In the genomic region with DNA sequence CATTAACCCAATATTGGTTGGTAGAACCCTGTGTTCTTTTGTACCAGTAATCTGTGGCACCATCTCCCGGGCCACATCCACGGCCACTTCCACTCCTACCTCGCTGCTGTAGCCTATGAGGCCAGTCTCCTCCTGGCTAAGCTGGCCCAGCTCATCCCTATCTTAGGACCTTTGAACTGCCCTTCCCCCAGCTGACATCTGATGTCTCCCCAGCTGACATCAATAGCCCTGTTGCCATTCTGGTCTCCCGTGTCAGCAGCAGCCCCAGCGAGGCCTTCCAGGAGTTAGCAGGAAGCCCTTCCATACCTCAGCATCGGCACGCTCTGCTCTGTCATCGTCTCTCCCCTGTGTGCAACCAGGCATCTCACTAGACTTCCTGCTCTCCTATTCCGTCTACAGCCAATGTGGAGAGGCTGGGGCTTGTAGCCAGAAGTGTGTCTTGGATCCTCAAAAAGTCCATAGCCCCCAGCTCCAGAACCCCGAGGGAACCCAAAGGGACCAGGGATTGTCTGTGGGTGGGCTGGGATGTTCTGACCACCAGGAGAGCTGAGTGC, we compare ENCODE assay signal across 17 mouse cellular contexts. TPM values are rescaled to one million over a fixed set of nuclear protein-coding genes. Genes with fewer than 3 reads are reported as not detected.
A peak's percentile ranks its signal among the peaks of the same experiment; 100 is the strongest.
DNase-seq lines count a peak whose midpoint lies in the region; ATAC-seq and TF ChIP-seq lines count a peak whose summit lies in the region.
"Had no signal": no experiment of that assay in that cellular context is flagged by ENCODE, and none has a peak within 500 bp of the region (broad histone marks: within the 10 kb centered on the region; RNA-seq: fewer than 3 reads in every experiment).

No protein-coding gene starts in this region.

- H3K36me3 ChIP-seq in intestine, postnatal 0 days (ENCODE audit: control insufficient read depth, insufficient read depth): no peaks in the 10 kb centered on the region
- no peaks in the 10 kb centered on the region for H3K36me3 ChIP-seq in intestine, embryonic 15.5 days
- H3K36me3 ChIP-seq in neural tube, embryonic 12.5 days: no peaks in the 10 kb centered on the region

- H3K4me2 ChIP-seq in intestine, postnatal 0 days (replicated peaks; ENCODE audit: low read depth): no peak overlapping the region
- H3K4me2 ChIP-seq in intestine, embryonic 15.5 days (replicated peaks): no peak overlapping the region
- no peak overlapping the region for H3K4me2 ChIP-seq in neural tube, embryonic 12.5 days (replicated peaks)

- 25% methylated on average over 10 of the region's 10 CpGs for WGBS in intestine, postnatal 0 days
- 30% methylated on average over 10 of the region's 10 CpGs for WGBS in intestine, embryonic 15.5 days
- 46% methylated on average over 10 of the region's 10 CpGs for WGBS in neural tube, embryonic 12.5 days

- H3K27me3 ChIP-seq in intestine, postnatal 0 days (replicated peaks; ENCODE audit: control insufficient read depth, insufficient read depth, low read length): no peaks in the 10 kb centered on the region
- 0 out of 2 replicates have a peak, but pooled peaks cover 3% of the 10 kb centered on the region for H3K27me3 ChIP-seq in intestine, embryonic 15.5 days (replicated peaks)
- no peaks in the 10 kb centered on the region for H3K27me3 ChIP-seq in neural tube, embryonic 12.5 days (replicated peaks)

- H3K4me1 ChIP-seq in intestine, postnatal 0 days (replicated peaks; ENCODE audit: control insufficient read depth, insufficient read depth, low read length): no peaks in the 10 kb centered on the region
- H3K4me1 ChIP-seq in intestine, embryonic 15.5 days (replicated peaks): 0 out of 2 replicates have a peak, but pooled peaks cover 4% of the 10 kb centered on the region
- H3K4me1 ChIP-seq in neural tube, embryonic 12.5 days: no peaks in the 10 kb centered on the region

- H3K27ac ChIP-seq in intestine, postnatal 0 days (ENCODE audit: low read depth, low read length): no peak overlapping the region
- H3K27ac ChIP-seq in intestine, embryonic 15.5 days: no peak overlapping the region
- H3K27ac ChIP-seq in neural tube, embryonic 12.5 days: no peak overlapping the region

- DNase-seq in embryo, embryonic 10 days (ENCODE audit: low spot score): peak; percentile 21
- no peak for DNase-seq in embryo, embryonic 9.5 days (ENCODE audit: extremely low spot score)
- DNase-seq in neural tube, embryonic 10.5 days (ENCODE audit: extremely low spot score, low spot score): no peak
- no peak for DNase-seq in adrenal gland, adult 18-20 months (ENCODE audit: low spot score in 2 of 2)
- DNase-seq: cerebellum, postnatal 10 days; kidney, adult 18-20 months; lung, postnatal 36 days; right cerebral cortex, postnatal 25 days had no signal

- TF ChIP-seq CTCF in intestine, postnatal 0 days (IDR thresholded peaks at IDR 0.05; ENCODE audit: low read depth): no peak

- no peak overlapping the region for H3K9ac ChIP-seq in intestine, postnatal 0 days (ENCODE audit: low read depth, low read length)
- no peak overlapping the region for H3K9ac ChIP-seq in intestine, embryonic 15.5 days
- 0 out of 2 replicates have a peak overlapping the region, but pooled peaks have one; percentile 17 for H3K9ac ChIP-seq in neural tube, embryonic 12.5 days

- H3K9me3 ChIP-seq in intestine, postnatal 0 days (ENCODE audit: control insufficient read depth): no peaks in the 10 kb centered on the region
- H3K9me3 ChIP-seq in intestine, embryonic 15.5 days: no peaks in the 10 kb centered on the region
- H3K9me3 ChIP-seq in neural tube, embryonic 12.5 days: no peaks in the 10 kb centered on the region
- H3K9me3 ChIP-seq: G1E had no signal

- peak; percentile 50; the same call in 1 of the 2 replicates for ATAC-seq in intestine, postnatal 0 days
- no peak for ATAC-seq in intestine, embryonic 15.5 days
- no peak for ATAC-seq in neural tube, embryonic 12.5 days (ENCODE audit: low FRiP score, low read depth)
- no peak for ATAC-seq in megakaryocyte progenitor cell, adult 5-6 weeks (replicated peaks; ENCODE audit: poor library complexity)

- H3K4me3 ChIP-seq in intestine, postnatal 0 days (ENCODE audit: low read depth, low read length): no peak overlapping the region
- no peak overlapping the region for H3K4me3 ChIP-seq in intestine, embryonic 15.5 days (replicated peaks)
- no peak overlapping the region for H3K4me3 ChIP-seq in neural tube, embryonic 12.5 days

RNA-seq across cellular contexts. Expression of a gene that starts 4.5 kb away (rescaled TPM):
- not detected in 2 replicates for polyA plus RNA-seq in intestine, postnatal 0 days (2015; fragmentation: Nextera tagmentation; extraction: Ambion mirVana)
- not detected in 2 replicates for polyA plus RNA-seq in intestine, embryonic 15.5 days (2015; fragmentation: Nextera tagmentation; extraction: Ambion mirVana)
- polyA plus RNA-seq in neural tube, embryonic 12.5 days (2016; fragmentation: Nextera tagmentation; extraction: Ambion mirVana): 0.51 TPM in 1 of 2 replicates, not detected in the other
- total RNA-seq in adrenal gland, adult 18-20 months (2021): not detected
- total RNA-seq in megakaryocyte progenitor cell, adult 5-6 weeks (2015): 0.22 and 0.37 TPM in 2 replicates
- 1.1 and 2.0 TPM in 2 replicates for total RNA-seq in megakaryocyte progenitor cell, adult 5-6 weeks (2017)
- total RNA-seq: G1E; layer of hippocampus, postnatal 25 days; midbrain, postnatal 0 days had no signal
- polyA plus RNA-seq: G1E had no signal

RNA-seq across cellular contexts. Expression of a gene that starts 18.4 kb away (rescaled TPM):
- 0.17 and 0.51 TPM in 2 replicates for polyA plus RNA-seq in intestine, postnatal 0 days (2015; fragmentation: Nextera tagmentation; extraction: Ambion mirVana)
- polyA plus RNA-seq in intestine, embryonic 15.5 days (2015; fragmentation: Nextera tagmentation; extraction: Ambion mirVana): 0.95 and 1.1 TPM in 2 replicates
- polyA plus RNA-seq in neural tube, embryonic 12.5 days (2016; fragmentation: Nextera tagmentation; extraction: Ambion mirVana): 1.5 and 2.0 TPM in 2 replicates
- not detected for total RNA-seq in adrenal gland, adult 18-20 months (2021)
- not detected in 2 replicates for total RNA-seq in megakaryocyte progenitor cell, adult 5-6 weeks (2015)
- 0.07 TPM in 1 of 2 replicates, not detected in the other for total RNA-seq in megakaryocyte progenitor cell, adult 5-6 weeks (2017)
- total RNA-seq: layer of hippocampus, postnatal 25 days; midbrain, postnatal 0 days had no signal
- polyA plus RNA-seq: brain, embryonic 14.5 days; G1E; urinary bladder, adult 2 months had no signal

RNA-seq across cellular contexts. Expression of a gene that starts 36.4 kb away (rescaled TPM):
- 75.3 and 82.5 TPM in 2 replicates for polyA plus RNA-seq in intestine, postnatal 0 days (2015; fragmentation: Nextera tagmentation; extraction: Ambion mirVana)
- 69.8 and 70.1 TPM in 2 replicates for polyA plus RNA-seq in intestine, embryonic 15.5 days (2015; fragmentation: Nextera tagmentation; extraction: Ambion mirVana)
- polyA plus RNA-seq in neural tube, embryonic 12.5 days (2016; fragmentation: Nextera tagmentation; extraction: Ambion mirVana): 102 and 105 TPM in 2 replicates
- total RNA-seq in adrenal gland, adult 18-20 months (2021): 10 to 100 TPM; 75.6 to 81.7 TPM
- total RNA-seq in megakaryocyte progenitor cell, adult 5-6 weeks (2015): 27.6 and 29.6 TPM in 2 replicates
- 146 and 199 TPM in 2 replicates for total RNA-seq in megakaryocyte progenitor cell, adult 5-6 weeks (2017)
